Mouse (Mus musculus): Measurements from ENCODE around the gene Tpi1.

Tpi1 gene

DNA sequence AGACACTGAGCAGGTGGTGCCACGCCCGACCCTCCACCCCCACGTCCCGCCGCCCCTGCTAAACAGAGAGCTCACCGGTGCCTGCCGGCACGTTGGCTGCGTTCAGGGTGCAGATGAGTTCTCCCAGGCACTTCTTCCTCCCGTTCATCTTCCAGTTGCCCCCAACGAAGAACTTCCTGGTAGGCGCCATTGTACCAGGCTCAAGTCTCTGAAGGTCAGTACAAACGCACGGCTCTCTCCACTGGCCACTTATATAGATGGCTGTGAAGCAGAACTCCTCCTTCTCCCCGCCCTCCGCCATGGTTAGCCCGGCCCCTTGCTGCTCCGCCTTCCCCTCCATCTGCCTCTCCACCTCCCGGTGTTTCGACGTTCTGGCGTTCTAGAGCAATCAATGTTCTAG, at the start of gene Tpi1:
Tpi1 (minus strand) TSS at position 364 of the 400 bp plus-strand sequence.
- peak; percentile 92 to 95 for DNase-seq

DNA sequence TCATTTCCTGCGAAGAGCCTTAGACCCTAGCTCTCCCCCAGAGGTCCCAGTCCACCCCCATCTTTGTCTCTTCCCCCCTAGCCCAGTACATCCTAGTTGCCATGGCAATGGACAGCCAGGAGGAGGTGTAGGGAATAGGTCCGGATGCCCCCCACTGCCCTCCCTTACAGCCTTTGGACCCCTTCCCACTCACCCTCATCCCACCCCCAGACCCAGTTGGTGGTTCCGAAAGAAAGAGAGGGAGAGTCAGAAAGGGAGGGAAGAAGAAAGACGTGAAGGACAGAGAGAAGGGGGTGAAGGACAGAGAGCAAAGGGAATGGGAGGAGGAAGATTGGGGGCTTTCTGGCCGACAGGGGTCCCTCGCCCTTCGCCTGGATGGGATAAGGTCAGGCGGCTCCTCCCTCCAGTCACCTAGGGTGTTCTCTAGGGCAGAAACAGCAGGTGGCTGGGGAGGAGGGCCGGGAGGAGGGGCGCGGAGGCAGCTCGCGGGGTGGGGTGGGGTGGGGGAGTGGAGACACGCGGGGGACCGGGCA, 49.1 kb upstream of the Tpi1 start:
- no peak for DNase-seq

- no peak for DNase-seq
Observed at GRCm38 (mm10) chr6:124862406-124863124, 48.5 kb upstream of the Tpi1 start.

DNA sequence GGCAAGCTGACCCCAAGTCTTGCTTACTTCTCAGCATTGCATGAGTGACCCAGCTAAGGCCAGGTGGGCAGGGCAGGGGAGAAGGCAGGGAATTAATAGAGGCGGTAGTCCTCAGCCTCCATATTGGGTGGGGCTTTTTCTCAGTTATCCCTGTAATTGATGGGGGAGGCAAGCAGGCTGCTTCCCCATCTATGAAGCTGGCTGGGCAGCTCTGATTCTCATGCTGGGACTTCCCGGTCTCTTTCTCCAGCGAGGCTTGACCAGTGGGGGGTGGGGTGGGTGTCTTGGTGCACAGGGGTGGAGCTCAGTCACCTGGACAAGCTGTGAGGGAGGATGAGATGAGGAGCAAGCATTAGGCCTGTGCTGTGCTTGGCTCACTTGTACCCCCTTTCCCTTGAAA, 47.7 kb upstream of the Tpi1 start:
- peak in 1 of 2 experiments; percentile 56 for DNase-seq

GRCm38 (mm10) chr6:124861266-124861665, 47.2 kb upstream of the Tpi1 start:
- no peak for DNase-seq

GRCm38 (mm10) chr6:124860511-124860910, 46.4 kb upstream of the Tpi1 start:
- no peak for DNase-seq

GRCm38 (mm10) chr6:124859725-124860124, 45.6 kb upstream of the Tpi1 start:
- DNase-seq = peak; percentile 95 to 96

- no peak for DNase-seq
Observed at GRCm38 (mm10) chr6:124858561-124859318, 44.6 kb upstream of the Tpi1 start.

DNA sequence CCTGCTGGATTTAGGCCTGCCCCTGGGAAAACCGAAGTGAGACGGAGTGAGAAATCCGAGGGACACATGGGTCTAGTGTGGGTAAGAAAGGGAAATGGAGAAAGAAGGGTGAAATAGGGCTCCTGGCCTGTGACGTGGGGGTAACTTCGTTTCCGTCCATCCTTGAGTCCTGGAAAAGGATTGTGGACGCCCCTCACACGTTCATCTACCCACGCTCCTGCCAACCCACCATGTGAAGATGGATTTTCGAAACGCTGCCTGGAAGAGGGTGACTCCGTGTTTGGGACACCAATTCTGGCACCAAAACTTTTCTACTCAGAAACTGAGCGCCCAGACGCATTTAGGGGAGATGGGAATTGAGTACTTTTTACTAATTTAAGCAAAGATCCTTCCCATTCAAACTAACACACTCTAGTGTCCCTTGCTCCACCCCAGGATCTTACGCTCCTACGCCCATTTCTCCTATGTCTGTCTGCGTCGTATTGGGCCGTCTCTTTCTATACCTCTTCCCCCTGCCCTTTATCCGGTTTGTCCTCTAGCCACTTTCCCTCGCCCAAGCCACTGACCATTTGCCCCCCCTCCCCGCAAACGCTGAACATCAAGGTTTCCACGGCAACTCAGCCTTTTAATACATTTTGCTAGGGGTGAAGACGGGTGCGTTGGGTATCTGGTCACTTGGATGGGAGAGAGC, 43.9 kb upstream of the Tpi1 start:
- no peak for DNase-seq

GRCm38 (mm10) chr6:124856916-124857839, 43.1 kb upstream of the Tpi1 start, which contains the start of gene P3h3:
Gene P3h3, minus strand, starts transcription at chr6:124857752.
- peak; percentile 86 to 91 for DNase-seq

- DNase-seq = peak in 1 of 2 experiments; percentile 54
Observed at GRCm38 (mm10) chr6:124856321-124856720, 42.2 kb upstream of the Tpi1 start.

- DNase-seq = no peak
Observed at GRCm38 (mm10) chr6:124854647-124855046, 40.6 kb upstream of the Tpi1 start.

GRCm38 (mm10) chr6:124850535-124850934, 36.4 kb upstream of the Tpi1 start:
- DNase-seq = no peak

DNA sequence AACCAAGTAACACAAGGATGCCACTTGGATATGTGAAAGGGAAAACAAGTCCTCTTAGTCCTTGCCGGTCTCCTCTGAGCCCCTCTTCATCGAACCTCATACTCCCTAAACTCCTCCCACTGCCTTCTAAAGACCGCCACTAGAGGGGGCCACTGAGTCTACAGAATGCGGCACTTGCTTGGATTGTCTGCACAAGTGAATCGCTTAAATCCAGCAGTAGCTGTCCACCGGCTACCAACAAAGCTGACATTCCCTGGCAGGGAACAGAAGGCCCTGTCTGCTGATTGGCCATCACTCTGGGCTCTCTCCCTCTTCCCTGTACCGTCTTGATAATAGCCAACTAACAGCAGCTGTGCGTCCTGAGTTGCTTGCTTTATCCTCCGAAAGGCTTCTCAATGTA, 33.2 kb upstream of the Tpi1 start:
- DNase-seq = peak; percentile 95 to 96

DNA sequence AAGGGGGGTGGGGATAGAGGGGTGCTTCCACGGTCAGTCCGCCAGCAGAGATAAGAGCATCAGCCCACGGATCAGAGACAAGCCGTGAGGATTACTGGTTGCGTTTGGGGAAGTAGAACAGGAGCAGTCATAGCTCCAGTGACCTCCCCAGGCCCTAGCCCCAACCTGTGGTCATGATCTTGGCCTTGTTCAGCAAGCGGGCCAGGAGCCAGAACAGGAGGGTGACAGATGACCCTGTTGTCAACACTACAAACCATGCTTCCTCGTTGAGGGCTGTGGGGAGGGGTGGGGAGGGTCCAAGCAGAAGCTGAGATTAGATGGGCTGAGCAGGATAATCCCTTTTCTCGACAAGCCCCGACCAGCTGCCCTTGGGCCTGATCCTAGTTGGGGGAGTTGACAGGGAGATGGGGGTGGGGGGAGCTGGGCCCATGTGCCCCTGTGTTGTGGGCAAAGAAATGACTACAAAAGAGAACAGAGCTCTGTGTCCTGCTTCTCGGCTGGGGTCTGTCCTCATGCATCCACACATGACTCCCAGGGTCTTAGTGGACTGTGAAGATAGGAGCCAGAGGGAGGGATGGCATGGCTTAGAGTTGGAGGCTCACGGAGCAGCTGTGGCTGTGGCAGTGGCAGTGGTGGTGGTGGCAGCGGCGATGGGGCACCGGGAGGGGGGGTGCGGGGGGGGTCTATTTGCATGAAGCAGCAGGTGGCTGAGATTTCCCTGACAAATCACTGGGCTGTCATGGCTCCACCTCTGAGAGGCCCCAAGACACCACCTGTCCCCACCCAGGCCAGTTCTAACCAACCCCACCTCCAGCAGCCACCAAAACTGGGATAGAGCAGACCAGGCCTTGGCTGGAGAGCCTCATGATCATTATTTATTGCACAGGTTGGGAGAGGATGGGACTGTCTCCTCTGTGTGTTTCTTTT, 26.4 kb upstream of the Tpi1 start, which contains the start of gene Gnb3:
Gnb3 (minus strand) TSS at position 35 of the 927 bp plus-strand sequence.
- DNase-seq = no peak

GRCm38 (mm10) chr6:124839805-124840204, 25.7 kb upstream of the Tpi1 start:
- DNase-seq = no peak

GRCm38 (mm10) chr6:124836411-124836810, 22.3 kb upstream of the Tpi1 start:
- no peak for DNase-seq

GRCm38 (mm10) chr6:124835531-124835930, 21.4 kb upstream of the Tpi1 start:
- DNase-seq = no peak

- no peak for DNase-seq
Observed at GRCm38 (mm10) chr6:124834512-124835081, 20.5 kb upstream of the Tpi1 start.

GRCm38 (mm10) chr6:124831649-124832048, 17.6 kb upstream of the Tpi1 start:
- DNase-seq = no peak
